Mouse (Mus musculus) CD8-positive naive resting alpha-beta T cell, adult 2 months (primary cell): Measurements from ENCODE around the gene Vti1a.

Experiments used
- DNase-seq, 2 experiments: peaks; one replicate each; pipeline ENCODE4 v3.0.0; 2022; ENCODE audit warnings: low read depth in 2 of 2, low spot score in 2 of 2

The Vti1a gene

GRCm38 (mm10) chr19:55513941-55514340 is 197.8 kb downstream of the Vti1a start:
- DNase-seq = no peak

DNA sequence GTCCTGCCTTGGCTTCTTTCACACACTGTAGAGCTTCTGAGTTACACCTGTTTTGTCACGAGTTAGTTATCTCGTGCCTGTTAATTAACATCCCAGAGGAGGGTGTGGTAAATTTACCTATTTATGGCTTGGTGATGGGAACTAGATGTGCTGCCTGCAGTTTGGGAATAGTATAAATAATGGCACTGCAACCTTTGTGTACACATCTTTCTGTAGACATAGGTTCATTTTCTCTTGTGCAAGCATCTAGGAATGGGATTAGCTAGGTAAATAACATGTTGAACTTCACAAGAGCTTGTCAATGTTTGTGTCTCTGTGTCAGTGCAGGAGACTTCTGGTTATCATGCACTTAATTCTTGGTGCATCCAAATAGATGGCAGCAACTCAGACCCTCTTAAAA is 204.1 kb downstream of the Vti1a start:
- DNase-seq = no peak

DNA sequence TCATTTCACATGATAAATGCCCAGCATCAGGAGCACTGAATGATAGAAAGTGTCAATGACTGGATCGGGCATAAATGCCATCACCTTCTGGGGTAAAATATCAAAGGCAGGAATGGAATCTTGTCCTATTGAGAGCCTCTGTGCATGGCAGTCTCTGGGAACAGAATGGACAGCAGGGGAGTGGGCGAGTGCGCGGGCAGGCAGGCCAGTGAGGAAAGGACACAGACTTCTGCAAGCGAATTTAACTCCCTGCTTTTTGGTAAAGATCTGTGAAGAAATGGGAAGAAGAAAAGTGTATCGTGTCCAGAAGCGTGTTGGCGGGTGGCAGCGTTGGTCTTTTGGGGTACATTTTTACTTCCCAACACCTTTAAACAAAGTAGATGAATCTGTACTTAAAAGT is 207.2 kb downstream of the Vti1a start:
- no peak for DNase-seq

- no peak for DNase-seq
Measured at GRCm38 (mm10) chr19:55524385-55524784, 208.3 kb downstream of the Vti1a start.

DNA sequence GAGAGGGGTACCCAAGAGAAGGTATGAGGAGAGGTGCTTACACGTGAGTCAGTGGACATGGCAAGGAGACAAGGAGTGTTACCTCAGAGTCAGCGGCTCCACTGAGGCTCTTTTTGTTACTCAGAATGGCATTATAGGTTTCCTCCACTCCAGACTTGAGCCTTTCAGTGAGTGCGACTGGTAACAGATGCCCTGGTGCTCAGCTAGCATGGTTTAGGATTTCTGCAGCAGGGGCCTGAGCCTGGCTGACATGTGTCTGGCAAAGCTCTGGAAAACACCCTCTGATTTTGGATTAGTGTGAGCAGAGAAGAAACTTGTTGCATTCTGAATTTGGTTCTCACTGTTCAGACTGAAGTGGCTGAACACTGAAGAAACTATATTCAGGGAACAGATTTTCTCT is 209.0 kb downstream of the Vti1a start:
- DNase-seq = no peak

DNA sequence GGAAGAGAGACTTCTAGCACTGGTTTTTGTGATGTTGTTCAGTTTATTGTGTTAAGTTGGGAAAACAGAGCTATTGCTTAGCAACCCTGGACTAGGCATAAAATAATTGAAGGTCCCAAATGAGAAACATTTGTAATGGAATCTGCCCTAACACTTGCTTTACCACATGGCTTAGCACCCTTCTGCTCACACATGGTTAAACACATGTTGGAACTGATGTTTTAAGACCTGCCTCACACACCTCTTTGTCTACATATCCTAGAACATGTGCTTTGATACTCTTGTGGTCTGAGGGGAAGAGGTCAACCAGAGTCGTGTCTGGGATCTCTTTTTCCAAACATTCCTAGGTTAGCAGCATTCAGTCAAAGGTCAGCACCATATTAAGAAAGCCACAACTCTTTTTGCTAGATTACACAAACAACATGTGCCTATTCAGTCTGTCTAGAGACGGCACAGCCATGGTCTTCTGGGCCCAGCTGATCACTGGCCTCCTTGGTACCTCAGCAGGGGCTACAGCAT is 210.7 kb downstream of the Vti1a start:
- DNase-seq = no peak

GRCm38 (mm10) chr19:55530041-55530440 is 213.9 kb downstream of the Vti1a start:
- no peak for DNase-seq

DNA sequence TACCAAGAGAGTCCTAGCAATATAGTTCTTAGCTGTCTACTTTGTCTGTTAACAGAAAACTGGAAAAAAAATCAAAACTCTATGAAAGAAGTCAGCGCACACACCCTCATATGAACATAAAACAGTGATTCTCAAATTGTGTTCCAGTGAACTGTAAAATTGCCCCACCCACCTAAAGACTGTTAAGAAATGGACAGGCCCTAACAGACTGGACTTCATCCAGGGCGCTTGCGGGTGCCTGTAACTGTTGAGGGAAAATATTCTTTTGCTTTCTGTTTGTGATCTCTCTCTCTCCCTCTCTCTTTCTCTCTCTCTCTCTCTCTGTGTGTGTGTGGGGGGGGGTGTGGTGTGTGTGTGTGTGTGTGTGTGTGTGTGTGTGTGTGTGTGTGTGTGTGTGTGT is 216.6 kb downstream of the Vti1a start:
- no peak for DNase-seq

DNA sequence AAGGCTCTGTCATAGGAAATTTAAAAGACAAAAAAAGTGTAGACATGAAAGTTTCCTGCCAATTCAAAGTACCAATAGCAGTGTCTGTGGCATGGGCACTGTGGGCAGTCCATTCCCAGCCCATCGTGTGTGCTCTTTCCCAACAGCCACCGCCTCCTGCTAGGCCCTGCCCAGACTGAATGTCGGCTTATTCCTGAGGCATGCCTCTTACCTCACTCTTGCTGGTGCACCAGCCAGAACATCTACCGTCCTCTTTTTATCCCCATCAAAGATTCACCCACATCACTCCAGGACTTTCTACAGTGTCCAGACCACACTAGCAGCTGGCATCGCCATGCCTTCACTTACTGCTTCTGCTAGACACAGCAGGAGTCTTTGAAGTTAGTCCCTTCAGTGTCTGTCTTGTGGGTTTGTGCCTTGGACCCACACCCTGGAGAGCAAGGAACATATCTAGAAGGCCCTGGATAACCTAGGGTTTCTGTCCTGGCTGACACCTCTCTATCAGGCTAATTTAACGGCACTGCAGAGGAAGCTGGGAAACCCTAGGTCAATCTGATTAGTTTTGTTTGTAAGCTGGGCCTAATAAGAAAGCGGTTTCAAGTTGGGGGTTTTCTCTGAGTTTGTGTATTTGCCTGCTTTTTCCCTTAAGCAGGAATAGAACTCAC is 220.3 kb downstream of the Vti1a start:
- DNase-seq = no peak

DNA sequence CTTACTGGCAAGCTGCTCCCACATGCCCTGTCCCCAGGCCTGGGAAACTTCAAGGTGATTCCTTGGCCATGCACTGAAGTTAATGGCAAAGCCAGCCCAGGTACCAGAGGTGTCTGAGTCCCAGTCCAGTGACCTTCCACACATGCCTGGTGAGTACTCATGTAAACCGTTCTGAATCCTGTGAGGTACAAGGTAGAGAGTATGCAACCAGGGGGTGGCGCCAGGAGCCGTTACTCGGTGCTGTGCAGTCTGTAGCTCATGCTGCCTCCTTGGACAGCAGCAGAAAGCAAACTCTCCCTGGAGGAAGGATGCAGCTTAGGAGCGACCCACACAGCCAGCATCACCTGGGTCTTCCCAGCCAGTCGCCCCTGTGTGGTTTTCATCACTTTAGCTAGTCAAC is 221.6 kb downstream of the Vti1a start:
- DNase-seq = no peak

DNA sequence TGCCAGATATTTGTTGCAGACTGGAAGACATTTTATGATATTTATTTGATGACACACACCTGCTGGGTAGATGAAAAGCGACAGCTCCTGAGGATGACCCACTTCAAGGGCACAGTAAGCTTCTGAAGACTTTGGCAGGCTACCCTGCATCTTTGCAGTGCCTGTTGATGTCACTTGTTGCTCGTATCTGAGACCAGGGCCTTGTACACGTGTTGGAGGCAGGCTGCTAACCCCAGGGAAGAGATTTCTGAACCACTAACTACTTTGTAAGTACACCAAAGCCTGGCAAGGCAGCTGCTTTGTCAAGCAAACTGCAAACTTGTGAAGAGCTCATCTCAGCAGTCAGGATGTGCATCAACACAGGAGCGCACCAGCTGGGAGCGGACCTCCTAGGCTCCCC is 225.5 kb downstream of the Vti1a start:
- DNase-seq = no peak

- DNase-seq = no peak
Measured at GRCm38 (mm10) chr19:55542461-55542860, 226.4 kb downstream of the Vti1a start.

GRCm38 (mm10) chr19:55543188-55543587 is 227.1 kb downstream of the Vti1a start:
- DNase-seq = no peak

- no peak for DNase-seq
Measured at GRCm38 (mm10) chr19:55544498-55544897, 228.4 kb downstream of the Vti1a start.

GRCm38 (mm10) chr19:55545529-55545928 is 229.4 kb downstream of the Vti1a start:
- DNase-seq = peak in 1 of 2 experiments; percentile 15

DNA sequence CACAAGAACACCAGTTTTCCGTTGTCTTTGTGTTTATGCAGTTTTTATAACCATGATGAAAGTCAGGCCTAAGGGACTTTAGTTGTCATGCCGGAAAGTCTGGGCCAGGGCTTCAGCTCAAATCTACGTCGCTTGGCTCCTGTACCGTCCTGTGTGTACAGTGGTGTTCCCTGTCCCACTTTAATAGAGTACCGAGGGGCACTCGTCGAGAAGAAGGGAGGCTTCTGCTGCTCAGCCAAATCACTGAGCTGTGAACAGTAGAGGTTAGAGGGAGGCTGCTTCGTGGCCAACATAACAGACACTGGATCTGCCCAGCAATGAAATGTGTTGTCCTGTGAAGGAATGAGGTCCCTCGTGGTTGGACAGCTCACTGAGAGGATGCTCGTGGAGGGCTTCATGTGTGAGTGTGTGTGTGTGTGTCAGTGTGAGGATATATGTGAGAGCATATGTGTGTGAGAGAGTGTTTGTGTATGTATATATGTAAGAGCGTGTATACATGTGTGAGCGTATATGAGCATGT is 230.0 kb downstream of the Vti1a start:
- no peak for DNase-seq

DNA sequence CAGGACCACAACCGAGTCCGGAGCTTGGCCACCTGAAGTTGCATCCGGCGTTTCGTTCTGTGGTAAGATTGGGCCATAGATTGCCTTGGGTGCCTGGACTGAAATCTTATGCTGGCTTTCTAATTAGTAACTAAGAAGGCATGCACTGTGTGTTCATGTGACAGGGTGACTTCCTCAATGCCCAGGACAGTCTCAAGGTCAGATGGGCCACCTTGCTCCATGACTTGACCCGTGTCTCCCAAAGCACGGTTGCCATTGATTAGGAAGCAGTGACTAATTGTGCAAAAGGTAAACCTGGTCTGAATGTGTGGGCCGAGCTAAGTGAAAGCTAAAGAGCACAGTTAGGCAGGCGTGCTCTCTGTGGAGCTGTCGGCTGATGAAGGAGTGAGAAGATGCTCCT is 232.1 kb downstream of the Vti1a start:
- no peak for DNase-seq

DNA sequence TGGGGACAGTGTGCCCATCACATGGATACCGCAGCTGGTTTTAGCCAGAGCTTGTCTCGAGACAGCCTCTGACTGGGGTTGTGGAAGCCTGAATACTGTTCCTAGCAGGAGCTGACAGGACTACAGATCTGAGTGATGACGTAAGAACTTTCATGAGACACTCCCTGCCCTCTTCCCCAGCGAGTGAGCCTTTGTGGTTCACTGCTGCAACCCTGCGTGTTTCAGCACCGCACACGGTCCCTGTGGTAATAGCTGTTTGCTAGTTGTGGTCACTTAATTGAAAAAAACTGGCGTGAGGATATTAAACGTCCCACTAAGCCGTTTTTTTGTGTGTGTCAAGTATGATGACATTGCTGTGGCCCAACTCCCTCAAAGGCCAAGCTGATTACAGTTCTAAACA is 232.6 kb downstream of the Vti1a start:
- no peak for DNase-seq

GRCm38 (mm10) chr19:55550176-55550575 is 234.1 kb downstream of the Vti1a start:
- no peak for DNase-seq

- DNase-seq = no peak
Measured at GRCm38 (mm10) chr19:55552339-55552738, 236.2 kb downstream of the Vti1a start.

DNA sequence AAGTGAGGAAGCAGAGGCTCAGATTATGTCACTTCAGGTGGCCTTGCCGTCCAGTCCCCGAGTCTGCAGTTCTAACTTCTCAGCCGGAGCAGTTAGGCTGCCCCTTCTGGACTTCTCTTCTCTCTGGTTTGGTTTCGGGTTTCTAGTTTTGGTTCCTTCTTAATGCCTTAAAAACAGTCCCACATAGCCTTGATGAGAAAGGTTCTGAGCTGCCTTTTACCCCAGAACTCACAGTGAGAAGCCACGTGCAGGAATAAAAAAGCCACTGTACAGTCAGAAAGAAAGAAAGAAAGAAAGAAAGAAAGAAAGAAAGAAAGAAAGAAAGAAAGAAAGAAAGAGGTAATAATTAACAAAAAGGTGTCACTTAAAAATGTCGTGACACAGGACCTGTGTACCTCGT is 236.8 kb downstream of the Vti1a start:
- no peak for DNase-seq

- DNase-seq = no peak
Measured at GRCm38 (mm10) chr19:55554295-55554694, 238.2 kb downstream of the Vti1a start.

DNA sequence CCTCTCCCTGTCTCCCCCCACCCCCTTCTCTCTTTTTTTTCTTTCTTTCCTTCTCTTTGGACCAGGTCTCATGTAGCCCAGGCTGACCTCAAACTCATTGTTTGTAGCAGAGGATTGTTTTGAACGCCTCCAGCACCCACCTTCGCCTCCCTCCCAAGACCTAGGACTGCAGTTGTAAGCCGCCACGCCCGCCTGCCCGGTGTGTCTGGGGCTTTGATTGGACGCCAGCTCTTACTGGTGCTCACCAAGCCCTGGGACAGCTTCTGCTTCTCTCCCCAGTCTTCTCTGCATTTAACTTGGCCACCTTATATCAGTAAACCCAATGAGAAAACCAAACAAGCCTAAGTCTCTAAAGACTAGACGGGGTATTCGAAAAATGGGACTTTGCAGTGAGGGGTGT is 238.6 kb downstream of the Vti1a start:
- no peak for DNase-seq
